Mouse (Mus musculus): Measurements from ENCODE around the gene Xntrpc. TPM values are rescaled to one million over a fixed set of nuclear protein-coding genes. Genes with fewer than 3 reads are reported as not detected.

Xntrpc gene
- polyA plus RNA-seq, 1 experiment from 2014 or later: 1.3 TPM

DNA sequence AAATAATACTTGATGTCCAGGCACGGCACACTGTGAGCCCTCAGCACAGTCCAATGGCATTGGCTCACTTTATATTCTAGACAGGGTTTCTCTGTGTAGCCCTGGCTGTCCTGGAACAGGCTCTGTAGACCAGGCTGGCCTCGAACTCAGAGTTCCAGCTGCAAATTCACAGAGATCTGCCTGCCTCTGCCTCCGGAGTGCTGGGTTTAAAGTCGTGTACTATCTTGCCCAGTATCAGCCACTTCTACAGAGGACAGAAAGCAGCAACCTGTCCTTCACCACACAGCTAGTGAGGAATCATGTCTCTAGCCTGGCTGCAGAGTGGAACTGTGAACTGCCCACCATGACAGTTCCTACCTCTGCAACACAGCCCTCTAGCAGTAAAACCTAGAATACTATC, 44.2 kb downstream of the Xntrpc start:
- H3K36me3 ChIP-seq (replicated peaks): no peaks in the 10 kb centered on the region
- H3K27me3 ChIP-seq (replicated peaks): no peaks in the 10 kb centered on the region
- peaks cover 7% of the 10 kb centered on the region; the same call in 1 of the 2 replicates for H3K4me1 ChIP-seq
- no peak overlapping the region for H3K9ac ChIP-seq
- H3K4me2 ChIP-seq: no peak overlapping the region
- H3K27ac ChIP-seq: no peak overlapping the region
- H3K4me3 ChIP-seq: no peak overlapping the region
- no peak for ATAC-seq (replicated peaks)
- H3K9me3 ChIP-seq: no peaks in the 10 kb centered on the region
- WGBS: 91% methylated on average over 4 of the region's 4 CpGs

DNA sequence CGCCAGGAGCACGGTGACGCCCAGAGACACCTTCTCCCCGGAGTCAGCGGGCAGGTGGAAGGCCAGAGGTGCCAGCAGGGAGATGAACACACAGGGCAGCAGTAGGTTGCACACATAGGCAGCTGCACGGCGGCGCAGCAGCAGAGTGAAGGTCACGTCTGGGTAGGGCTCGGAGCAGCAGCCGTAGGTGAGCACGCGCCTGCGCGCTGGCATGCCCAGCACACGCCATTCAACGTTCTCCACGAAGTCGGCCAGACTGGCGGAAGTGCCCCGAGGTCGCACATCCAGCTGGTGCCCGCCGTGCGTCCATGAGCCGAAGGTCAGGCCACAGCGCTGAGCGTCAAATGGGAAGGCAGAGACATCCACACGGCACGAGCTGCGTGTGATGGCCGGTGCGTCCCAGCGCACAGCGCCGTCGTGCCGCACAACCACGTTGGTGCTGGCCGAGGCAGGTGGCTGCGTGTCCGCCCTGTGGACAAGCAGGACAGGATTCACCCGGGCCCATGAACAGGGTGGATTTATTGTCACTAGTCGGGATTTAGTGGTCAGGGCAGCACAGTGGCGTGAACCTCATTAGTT, 47.7 kb downstream of the Xntrpc start:
- Histone ChIP-seq H3K36me3 (replicated peaks) (peaks cover 1% of the 10 kb centered on the region; the same call in 1 of the 2 replicates), H3K9me3 (no peaks in the 10 kb centered on the region), H3K4me2 (no peak overlapping the region), H3K4me1 (no peaks in the 10 kb centered on the region), H3K9ac (no peak overlapping the region), H3K27me3 (replicated peaks) (no peaks in the 10 kb centered on the region), H3K4me3 (no peak overlapping the region), H3K27ac (no peak overlapping the region)
- WGBS: 86% methylated on average over 45 of the region's 45 CpGs
- no peak for ATAC-seq (replicated peaks)

DNA sequence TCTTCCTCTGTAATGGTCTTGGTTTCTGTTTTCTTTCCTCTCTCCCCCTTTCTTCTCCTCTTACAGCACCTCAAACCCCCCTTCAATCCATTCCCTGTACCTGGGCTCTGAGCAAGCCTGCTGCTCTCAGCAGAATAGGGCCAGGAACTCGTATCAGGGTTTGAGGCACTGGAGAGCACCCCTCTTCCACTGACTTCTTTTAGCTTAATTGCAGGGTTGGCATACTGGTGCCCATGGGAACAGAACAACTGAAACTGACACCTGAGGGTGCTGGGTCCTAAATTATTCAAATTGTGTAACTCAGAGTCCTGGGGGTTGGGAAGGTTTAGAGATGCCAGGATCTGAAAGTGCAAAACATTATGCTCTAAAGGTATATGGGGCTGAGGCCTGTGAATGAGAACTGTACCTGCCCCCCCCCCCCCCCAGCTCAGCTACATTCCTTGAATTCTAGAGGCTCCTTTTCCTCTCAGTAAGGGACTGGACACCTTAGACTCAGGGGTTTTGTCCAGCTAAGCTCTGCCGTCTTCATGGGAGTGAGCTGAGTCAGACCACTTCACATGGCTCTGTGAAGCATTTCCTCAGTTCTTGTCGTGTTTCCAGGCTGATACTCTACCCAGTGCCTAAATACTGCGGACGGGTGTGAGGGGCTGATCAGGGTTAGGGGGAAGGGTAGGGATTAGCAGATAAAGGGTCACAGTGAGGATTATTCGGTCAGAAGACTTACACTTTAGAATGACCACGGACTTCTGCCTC, 51.2 kb downstream of the Xntrpc start, which contains the start of gene Chrna10:
Gene Chrna10 (minus strand): TSS at position 250 of the 753 bp plus-strand sequence.
- Histone ChIP-seq H3K4me2 (no peak within 1 kb of the TSS), H3K27ac (no peak within 1 kb of the TSS), H3K36me3 (replicated peaks) (peaks cover 33% of the 10 kb centered on the region), H3K9me3 (no peaks in the 10 kb centered on the region), H3K4me3 (no peak within 1 kb of the TSS), H3K27me3 (replicated peaks) (no peaks in the 10 kb centered on the region), H3K4me1 (no peaks in the 10 kb centered on the region), H3K9ac (no peak within 1 kb of the TSS)
- WGBS: 43% methylated on average over 7 of the region's 7 CpGs
- ATAC-seq (replicated peaks): peak; percentile 62; the same call in 1 of the 2 replicates

DNA sequence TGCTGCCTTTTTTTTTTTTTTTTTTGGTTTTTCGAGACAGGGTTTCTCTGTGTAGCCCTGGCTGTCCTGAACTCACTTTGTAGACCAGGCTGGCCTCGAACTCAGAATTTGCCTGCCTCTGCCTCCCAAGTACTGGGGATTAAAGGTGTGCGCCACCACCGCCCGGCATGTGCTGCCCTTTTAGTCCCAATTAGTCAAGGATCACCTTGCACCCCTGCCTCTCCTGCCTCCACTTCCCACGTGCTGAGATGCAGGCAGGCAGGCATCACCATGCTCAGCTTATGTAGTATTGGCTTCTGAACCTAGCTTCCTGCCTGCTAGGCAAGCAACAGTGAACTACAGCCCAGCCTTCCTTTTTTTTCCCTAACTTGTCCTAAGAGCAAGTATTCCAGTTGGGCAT, 51.9 kb downstream of the Xntrpc start:
- H3K27ac ChIP-seq: no peak overlapping the region
- no peak for ATAC-seq (replicated peaks)
- WGBS: 73% methylated on average over 6 of the region's 6 CpGs

GRCm38 (mm10) chr7:102120326-102120725, 54.8 kb downstream of the Xntrpc start:
- Histone ChIP-seq H3K9ac (no peak overlapping the region), H3K4me3 (no peak overlapping the region), H3K4me2 (no peak overlapping the region), H3K4me1 (no peaks in the 10 kb centered on the region), H3K27ac (no peak overlapping the region), H3K27me3 (replicated peaks) (no peaks in the 10 kb centered on the region), H3K9me3 (no peaks in the 10 kb centered on the region), H3K36me3 (replicated peaks) (peaks cover 61% of the 10 kb centered on the region)
- 98% methylated on average over 10 of the region's 10 CpGs for WGBS
- no peak for ATAC-seq (replicated peaks)

More for the DNA sequence above, 51.9 kb downstream of the Xntrpc start:
- Histone ChIP-seq H3K4me3 (no peak overlapping the region), H3K36me3 (replicated peaks) (peaks cover 39% of the 10 kb centered on the region), H3K4me1 (no peaks in the 10 kb centered on the region), H3K27me3 (replicated peaks) (no peaks in the 10 kb centered on the region), H3K4me2 (no peak overlapping the region), H3K9ac (no peak overlapping the region), H3K9me3 (no peaks in the 10 kb centered on the region)

- ATAC-seq (replicated peaks): no peak
- Histone ChIP-seq H3K4me1 (no peaks in the 10 kb centered on the region), H3K4me2 (no peak overlapping the region), H3K27ac (no peak overlapping the region), H3K27me3 (replicated peaks) (no peaks in the 10 kb centered on the region), H3K9me3 (no peaks in the 10 kb centered on the region), H3K4me3 (no peak overlapping the region), H3K36me3 (replicated peaks) (peaks cover 54% of the 10 kb centered on the region), H3K9ac (no peak overlapping the region)
- WGBS: 98% methylated on average over 4 of the region's 4 CpGs
These were observed 66.9 kb downstream of the Xntrpc start for GRCm38 (mm10) chr7:102132395-102132794.

- Histone ChIP-seq H3K9ac (no peak overlapping the region), H3K9me3 (no peaks in the 10 kb centered on the region), H3K4me2 (no peak overlapping the region), H3K27me3 (replicated peaks) (no peaks in the 10 kb centered on the region), H3K27ac (no peak overlapping the region), H3K36me3 (replicated peaks) (peaks cover 49% of the 10 kb centered on the region), H3K4me1 (no peaks in the 10 kb centered on the region), H3K4me3 (no peak overlapping the region)
- WGBS: 96% methylated on average over 1 of the region's 1 CpGs
- no peak for ATAC-seq (replicated peaks)
These were observed 72.0 kb downstream of the Xntrpc start for GRCm38 (mm10) chr7:102137464-102137863.

DNA sequence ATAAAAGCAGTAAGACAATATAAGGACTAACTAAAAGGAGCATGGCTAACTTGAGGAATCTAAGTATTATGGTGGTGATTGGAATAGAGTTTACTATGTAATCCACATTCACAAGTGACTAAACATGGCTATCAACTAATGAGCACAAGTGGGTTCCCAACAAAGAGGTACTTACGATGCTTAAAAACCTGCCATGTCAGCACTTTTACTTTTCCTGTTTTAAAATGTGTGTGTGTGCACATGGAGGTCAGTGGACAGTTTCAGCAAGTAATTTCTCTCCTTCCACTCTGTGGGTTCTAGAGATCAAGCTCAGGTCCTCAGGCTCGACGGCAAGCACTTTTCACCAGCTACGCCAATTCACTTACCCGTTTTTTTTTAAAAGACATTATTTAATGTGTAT, 72.4 kb downstream of the Xntrpc start:
- Histone ChIP-seq H3K9ac (no peak overlapping the region), H3K27me3 (replicated peaks) (no peaks in the 10 kb centered on the region), H3K9me3 (no peaks in the 10 kb centered on the region), H3K4me3 (no peak overlapping the region), H3K4me1 (no peaks in the 10 kb centered on the region), H3K36me3 (replicated peaks) (peaks cover 44% of the 10 kb centered on the region), H3K27ac (no peak overlapping the region), H3K4me2 (no peak overlapping the region)
- 96% methylated on average over 5 of the region's 5 CpGs for WGBS
- no peak for ATAC-seq (replicated peaks)

Other genes with a start within 250 kb of the Xntrpc start
- gene Phox2a, start 247.4 kb upstream of the Xntrpc start, polyA plus RNA-seq (2015; fragmentation: Nextera tagmentation; extraction: Ambion mirVana): 0.10 and 0.55 TPM in 2 replicates
- 11.5 and 14.9 TPM in 2 replicates for gene Inppl1, start 227.5 kb upstream of the Xntrpc start, polyA plus RNA-seq (2015; fragmentation: Nextera tagmentation; extraction: Ambion mirVana)
- 2.3 and 2.8 TPM in 2 replicates for gene Folr2, start 208.5 kb upstream of the Xntrpc start, polyA plus RNA-seq (2015; fragmentation: Nextera tagmentation; extraction: Ambion mirVana)
- gene Anapc15, start 202.0 kb upstream of the Xntrpc start, polyA plus RNA-seq (2015; fragmentation: Nextera tagmentation; extraction: Ambion mirVana): 76.9 and 78.1 TPM in 2 replicates
- 17.4 and 18.8 TPM in 2 replicates for gene Folr1, start 194.9 kb upstream of the Xntrpc start, polyA plus RNA-seq (2015; fragmentation: Nextera tagmentation; extraction: Ambion mirVana)
- 154 and 164 TPM in 2 replicates for gene Lamtor1, start 159.8 kb upstream of the Xntrpc start, polyA plus RNA-seq (2015; fragmentation: Nextera tagmentation; extraction: Ambion mirVana)
- 0.29 and 0.54 TPM in 2 replicates for gene Tomt, start 159.4 kb upstream of the Xntrpc start, polyA plus RNA-seq (2015; fragmentation: Nextera tagmentation; extraction: Ambion mirVana)
- gene Lrrc51, start 131.8 kb upstream of the Xntrpc start, polyA plus RNA-seq (2015; fragmentation: Nextera tagmentation; extraction: Ambion mirVana): 9.1 and 11.4 TPM in 2 replicates
- gene Numa1, start 131.6 kb upstream of the Xntrpc start, polyA plus RNA-seq (2015; fragmentation: Nextera tagmentation; extraction: Ambion mirVana): 50.9 and 53.1 TPM in 2 replicates
- gene Il18bp, start 47.0 kb upstream of the Xntrpc start, polyA plus RNA-seq (2015; fragmentation: Nextera tagmentation; extraction: Ambion mirVana): 4.6 and 6.3 TPM in 2 replicates
- gene Rnf121, start 244 bp upstream of the Xntrpc start, polyA plus RNA-seq (2015; fragmentation: Nextera tagmentation; extraction: Ambion mirVana): 33.7 and 34.2 TPM in 2 replicates
- 29.6 and 29.8 TPM in 2 replicates for gene Xndc1, start 202 bp upstream of the Xntrpc start, polyA plus RNA-seq (2015; fragmentation: Nextera tagmentation; extraction: Ambion mirVana)
- gene Trpc2, start 17.4 kb downstream of the Xntrpc start, polyA plus RNA-seq (2015; fragmentation: Nextera tagmentation; extraction: Ambion mirVana): not detected in 2 replicates
- gene Art1, start 36.0 kb downstream of the Xntrpc start, polyA plus RNA-seq (2015; fragmentation: Nextera tagmentation; extraction: Ambion mirVana): 0.36 and 0.37 TPM in 2 replicates
- 0.34 and 0.65 TPM in 2 replicates for gene Art5, start 43.8 kb downstream of the Xntrpc start, polyA plus RNA-seq (2015; fragmentation: Nextera tagmentation; extraction: Ambion mirVana)
- not detected in 2 replicates for gene Chrna10, start 51.1 kb downstream of the Xntrpc start, polyA plus RNA-seq (2015; fragmentation: Nextera tagmentation; extraction: Ambion mirVana)
- gene Nup98, start 144.5 kb downstream of the Xntrpc start, polyA plus RNA-seq (2015; fragmentation: Nextera tagmentation; extraction: Ambion mirVana): 19.6 and 21.5 TPM in 2 replicates
- gene Pgap2, start 144.5 kb downstream of the Xntrpc start, polyA plus RNA-seq (2015; fragmentation: Nextera tagmentation; extraction: Ambion mirVana): 59.2 and 59.5 TPM in 2 replicates
- gene Rhog, start 190.3 kb downstream of the Xntrpc start, polyA plus RNA-seq (2015; fragmentation: Nextera tagmentation; extraction: Ambion mirVana): 15.1 and 16.1 TPM in 2 replicates
- gene Stim1, start 202.1 kb downstream of the Xntrpc start, polyA plus RNA-seq (2015; fragmentation: Nextera tagmentation; extraction: Ambion mirVana): 12.6 and 13.1 TPM in 2 replicates